Mouse (Mus musculus): ENCODE measurements around the gene Aifm3. TPM values are rescaled to one million over a fixed set of nuclear protein-coding genes. Genes with fewer than 3 reads are reported as not detected.

Aifm3 gene
- polyA plus RNA-seq, 1 experiment from 2014 or later: 5.4 TPM

GRCm38 (mm10) chr16:17508546-17509239 lies 19.3 kb downstream of the Aifm3 start, which contains the start of gene Lztr1:
Gene Lztr1, plus strand, starts transcription at chr16:17508688.
- H3K36me3 ChIP-seq: peaks cover 17% of the 10 kb centered on the region; the same call in 1 of the 2 replicates
- H3K4me1 ChIP-seq (replicated peaks): peaks cover 12% of the 10 kb centered on the region
- peak within 1 kb of the TSS; percentile 94 for H3K27ac ChIP-seq
- peak within 1 kb of the TSS; percentile 58 for H3K4me3 ChIP-seq (replicated peaks)
- peak within 1 kb of the TSS; percentile 71 for H3K9ac ChIP-seq
- no peaks in the 10 kb centered on the region for H3K27me3 ChIP-seq (replicated peaks)
- WGBS: under 1% methylated on average over 50 of the region's 50 CpGs
- H3K9me3 ChIP-seq: no peaks in the 10 kb centered on the region
- peak within 1 kb of the TSS; percentile 64 for H3K4me2 ChIP-seq (replicated peaks)
- ATAC-seq: peak; percentile 98

GRCm38 (mm10) chr16:17509240-17509597 lies 19.8 kb downstream of the Aifm3 start:
- Histone ChIP-seq H3K27me3 (replicated peaks) (no peaks in the 10 kb centered on the region), H3K9me3 (no peaks in the 10 kb centered on the region), H3K27ac (peak overlapping the region; percentile 94; the same call in 1 of the 2 replicates), H3K4me1 (replicated peaks) (peaks cover 12% of the 10 kb centered on the region), H3K4me3 (replicated peaks) (peak overlapping the region; percentile 58), H3K4me2 (replicated peaks) (peak overlapping the region; percentile 64), H3K36me3 (peaks cover 19% of the 10 kb centered on the region; the same call in 1 of the 2 replicates), H3K9ac (peak overlapping the region; percentile 71)
- no peak for ATAC-seq
- 8% methylated on average over 9 of the region's 9 CpGs for WGBS

- Histone ChIP-seq H3K36me3 (peaks cover 19% of the 10 kb centered on the region; the same call in 1 of the 2 replicates), H3K4me1 (replicated peaks) (peaks cover 12% of the 10 kb centered on the region), H3K9me3 (no peaks in the 10 kb centered on the region), H3K9ac (no peak overlapping the region), H3K27me3 (replicated peaks) (no peaks in the 10 kb centered on the region), H3K4me2 (replicated peaks) (peak overlapping the region; percentile 64), H3K27ac (peak overlapping the region; percentile 25), H3K4me3 (replicated peaks) (peak overlapping the region; percentile 58; the same call in 1 of the 2 replicates)
- no peak for ATAC-seq
- 97% methylated on average over 2 of the region's 2 CpGs for WGBS
These were observed 20.7 kb downstream of the Aifm3 start for GRCm38 (mm10) chr16:17510143-17510542.

- H3K9ac ChIP-seq: no peak overlapping the region
- WGBS: 47% methylated on average over 2 of the region's 2 CpGs
- peaks cover 12% of the 10 kb centered on the region for H3K4me1 ChIP-seq (replicated peaks)
- H3K4me2 ChIP-seq (replicated peaks): peak overlapping the region; percentile 64
- no peaks in the 10 kb centered on the region for H3K9me3 ChIP-seq
- no peak for ATAC-seq
- no peak overlapping the region for H3K4me3 ChIP-seq (replicated peaks)
- no peaks in the 10 kb centered on the region for H3K27me3 ChIP-seq (replicated peaks)
- peak overlapping the region; percentile 25; the same call in 1 of the 2 replicates for H3K27ac ChIP-seq
- H3K36me3 ChIP-seq: peaks cover 19% of the 10 kb centered on the region
These were observed 21.3 kb downstream of the Aifm3 start for GRCm38 (mm10) chr16:17510686-17511085.

- H3K27me3 ChIP-seq (replicated peaks): no peaks in the 10 kb centered on the region
- H3K9me3 ChIP-seq: no peaks in the 10 kb centered on the region
- H3K9ac ChIP-seq: no peak overlapping the region
- ATAC-seq: no peak
- H3K4me3 ChIP-seq (replicated peaks): no peak overlapping the region
- H3K4me1 ChIP-seq (replicated peaks): peaks cover 12% of the 10 kb centered on the region
- H3K4me2 ChIP-seq (replicated peaks): no peak overlapping the region
- H3K36me3 ChIP-seq: peaks cover 23% of the 10 kb centered on the region
- no peak overlapping the region for H3K27ac ChIP-seq
- WGBS: 93% methylated on average over 4 of the region's 4 CpGs
These were observed 22.0 kb downstream of the Aifm3 start for GRCm38 (mm10) chr16:17511431-17511830.

GRCm38 (mm10) chr16:17518910-17519309 lies 29.5 kb downstream of the Aifm3 start:
- WGBS: 91% methylated on average over 2 of the region's 2 CpGs
- Histone ChIP-seq H3K36me3 (peaks cover 50% of the 10 kb centered on the region), H3K27me3 (replicated peaks) (no peaks in the 10 kb centered on the region), H3K4me2 (replicated peaks) (no peak overlapping the region), H3K9ac (no peak overlapping the region), H3K4me3 (replicated peaks) (no peak overlapping the region), H3K9me3 (no peaks in the 10 kb centered on the region), H3K27ac (no peak overlapping the region), H3K4me1 (replicated peaks) (no peaks in the 10 kb centered on the region)
- no peak for ATAC-seq

- H3K9me3 ChIP-seq: no peaks in the 10 kb centered on the region
- H3K27me3 ChIP-seq (replicated peaks): no peaks in the 10 kb centered on the region
- H3K9ac ChIP-seq: no peak overlapping the region
- H3K4me1 ChIP-seq (replicated peaks): peaks cover 4% of the 10 kb centered on the region; the same call in 1 of the 2 replicates
- H3K36me3 ChIP-seq: peaks cover 80% of the 10 kb centered on the region
- no peak for ATAC-seq
- no peak overlapping the region for H3K4me3 ChIP-seq (replicated peaks)
- 94% methylated on average over 11 of the region's 11 CpGs for WGBS
- no peak overlapping the region for H3K27ac ChIP-seq
- no peak overlapping the region for H3K4me2 ChIP-seq (replicated peaks)
These were observed 34.7 kb downstream of the Aifm3 start for GRCm38 (mm10) chr16:17524156-17524555.

GRCm38 (mm10) chr16:17525524-17525923 lies 36.1 kb downstream of the Aifm3 start:
- Histone ChIP-seq H3K27ac (peak overlapping the region; percentile 40; the same call in 1 of the 2 replicates), H3K4me2 (replicated peaks) (no peak overlapping the region), H3K27me3 (replicated peaks) (no peaks in the 10 kb centered on the region), H3K4me1 (replicated peaks) (peaks cover 11% of the 10 kb centered on the region), H3K4me3 (replicated peaks) (no peak overlapping the region), H3K9me3 (no peaks in the 10 kb centered on the region), H3K9ac (no peak overlapping the region), H3K36me3 (peaks cover 69% of the 10 kb centered on the region)
- ATAC-seq: no peak
- 81% methylated on average over 3 of the region's 3 CpGs for WGBS

- ATAC-seq: peak; percentile 16; the same call in 1 of the 2 replicates
- Histone ChIP-seq H3K27ac (0 out of 2 replicates have a peak overlapping the region, but pooled peaks have one; percentile 40), H3K27me3 (replicated peaks) (no peaks in the 10 kb centered on the region), H3K4me2 (replicated peaks) (no peak overlapping the region), H3K4me3 (replicated peaks) (no peak overlapping the region), H3K4me1 (replicated peaks) (peaks cover 11% of the 10 kb centered on the region), H3K9me3 (no peaks in the 10 kb centered on the region), H3K36me3 (peaks cover 63% of the 10 kb centered on the region), H3K9ac (no peak overlapping the region)
- WGBS: 70% methylated on average over 6 of the region's 6 CpGs
These were observed 36.8 kb downstream of the Aifm3 start for GRCm38 (mm10) chr16:17526223-17526622.

GRCm38 (mm10) chr16:17527606-17528005 lies 38.2 kb downstream of the Aifm3 start:
- Histone ChIP-seq H3K9me3 (no peaks in the 10 kb centered on the region), H3K27me3 (replicated peaks) (no peaks in the 10 kb centered on the region), H3K36me3 (peaks cover 52% of the 10 kb centered on the region), H3K4me3 (replicated peaks) (no peak overlapping the region), H3K9ac (no peak overlapping the region), H3K4me2 (replicated peaks) (no peak overlapping the region), H3K27ac (no peak overlapping the region), H3K4me1 (replicated peaks) (peaks cover 17% of the 10 kb centered on the region)
- no peak for ATAC-seq

- Histone ChIP-seq H3K27ac (no peak overlapping the region), H3K4me3 (replicated peaks) (no peak overlapping the region), H3K27me3 (replicated peaks) (no peaks in the 10 kb centered on the region), H3K9ac (no peak overlapping the region), H3K4me2 (replicated peaks) (no peak overlapping the region), H3K9me3 (no peaks in the 10 kb centered on the region), H3K36me3 (peaks cover 45% of the 10 kb centered on the region), H3K4me1 (replicated peaks) (peaks cover 17% of the 10 kb centered on the region)
- no peak for ATAC-seq
- WGBS: 91% methylated on average over 13 of the region's 13 CpGs
These were observed 38.9 kb downstream of the Aifm3 start for GRCm38 (mm10) chr16:17528276-17528675.

- WGBS: 11% methylated on average over 17 of the region's 17 CpGs
- Histone ChIP-seq H3K4me3 (replicated peaks) (peak overlapping the region; percentile 70), H3K9me3 (no peaks in the 10 kb centered on the region), H3K36me3 (peaks cover 33% of the 10 kb centered on the region), H3K27me3 (replicated peaks) (no peaks in the 10 kb centered on the region), H3K27ac (peak overlapping the region; percentile 98), H3K9ac (peak overlapping the region; percentile 81), H3K4me2 (replicated peaks) (peak overlapping the region; percentile 77), H3K4me1 (replicated peaks) (peaks cover 17% of the 10 kb centered on the region)
- peak; percentile 2; the same call in 1 of the 2 replicates for ATAC-seq
These were observed 40.7 kb downstream of the Aifm3 start for GRCm38 (mm10) chr16:17529981-17530586.

All from intestine, embryonic 15.5 days (tissue).